Mouse (Mus musculus): ENCODE data around the gene Dda1. TPM values are rescaled to one million over a fixed set of nuclear protein-coding genes. Genes with fewer than 3 reads are reported as not detected.

Gene Dda1
- total RNA-seq, 1 experiment from 2014 or later, result 17.6 TPM

DNA sequence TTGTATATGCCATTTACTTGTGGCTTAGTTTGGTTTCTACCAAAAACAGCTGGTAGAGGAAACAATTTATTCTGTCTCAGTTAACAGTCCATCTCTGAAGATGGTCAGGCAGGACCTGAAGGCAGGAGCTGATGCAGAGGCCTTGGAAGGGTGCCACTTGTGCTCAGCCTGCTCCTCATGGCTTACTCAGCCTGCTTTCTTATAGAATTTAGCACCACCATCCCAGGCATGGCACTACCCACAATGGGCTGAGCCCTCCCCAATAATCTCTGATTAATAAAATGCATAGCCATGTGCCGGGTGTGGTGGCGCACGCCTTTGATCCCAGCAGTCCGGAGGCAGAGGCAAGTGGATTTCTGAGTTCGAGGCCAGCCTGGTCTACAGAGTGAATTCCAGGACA is 2.8 kb upstream of the Dda1 start:
- no peak for ATAC-seq (replicated peaks; ENCODE audit: low read depth, poor library complexity, severe bottlenecking)

DNA sequence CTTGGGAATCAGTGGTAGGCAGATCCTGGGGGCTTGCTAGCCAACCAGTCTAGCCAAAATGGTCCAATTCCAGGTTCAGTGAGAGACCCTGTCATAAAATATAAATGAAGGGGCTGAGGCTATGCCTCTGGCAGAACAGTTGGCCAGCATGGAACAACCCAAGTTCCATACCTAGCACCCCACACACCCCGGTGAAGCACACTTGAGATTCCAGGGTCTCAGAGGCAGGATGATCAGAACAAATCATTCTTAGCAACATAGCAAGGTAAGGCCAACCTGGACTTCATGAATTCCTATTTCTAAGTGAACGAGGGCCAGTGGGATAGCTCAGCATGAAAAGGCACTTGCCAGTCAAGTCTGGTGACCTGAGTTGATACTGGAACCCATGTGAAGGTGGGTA is 1.8 kb upstream of the Dda1 start:
- ATAC-seq (replicated peaks; ENCODE audit: low read depth, poor library complexity, severe bottlenecking), result no peak

DNA sequence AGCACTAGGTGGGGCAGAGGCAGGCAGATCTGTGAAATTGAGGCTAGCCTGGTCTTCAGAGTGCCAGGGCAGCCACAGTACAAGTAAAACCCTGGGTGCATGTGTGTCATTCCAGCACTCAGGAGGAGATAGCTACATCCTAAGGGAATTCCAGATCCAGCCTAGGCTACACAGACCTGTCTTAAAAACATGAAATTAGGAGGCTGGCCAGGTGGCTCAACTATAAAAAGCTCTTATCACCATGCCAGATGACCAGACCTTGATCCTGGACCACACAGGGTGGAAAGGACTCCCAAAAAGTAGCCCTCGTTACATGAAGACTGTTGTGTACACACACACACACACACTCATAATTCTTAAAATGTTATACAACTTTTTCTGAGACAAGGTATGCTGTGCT is 998 bp upstream of the Dda1 start:
- no peak for ATAC-seq (replicated peaks; ENCODE audit: low read depth, poor library complexity, severe bottlenecking)

DNA sequence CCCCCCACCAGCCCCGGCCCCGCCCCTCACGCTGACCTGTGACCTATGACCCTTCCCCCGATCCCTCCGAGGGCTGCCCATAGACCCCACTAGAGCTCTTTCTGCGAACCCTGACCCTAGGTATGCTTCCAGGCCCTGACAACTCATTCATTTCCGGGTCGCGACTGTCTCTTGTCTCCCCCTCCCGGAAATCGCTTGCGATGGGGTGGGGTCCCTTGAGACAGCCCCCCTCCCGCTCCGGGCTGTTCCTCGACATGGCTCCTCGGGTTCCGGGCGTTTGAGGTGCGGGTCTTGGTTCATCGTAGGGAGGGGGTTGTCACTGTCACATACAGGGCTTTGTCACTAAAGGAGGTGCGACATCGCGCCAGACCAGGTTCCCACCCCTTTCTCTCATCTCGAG is 412 bp downstream of the Dda1 start:
- no peak for ATAC-seq (replicated peaks; ENCODE audit: low read depth, poor library complexity, severe bottlenecking)

DNA sequence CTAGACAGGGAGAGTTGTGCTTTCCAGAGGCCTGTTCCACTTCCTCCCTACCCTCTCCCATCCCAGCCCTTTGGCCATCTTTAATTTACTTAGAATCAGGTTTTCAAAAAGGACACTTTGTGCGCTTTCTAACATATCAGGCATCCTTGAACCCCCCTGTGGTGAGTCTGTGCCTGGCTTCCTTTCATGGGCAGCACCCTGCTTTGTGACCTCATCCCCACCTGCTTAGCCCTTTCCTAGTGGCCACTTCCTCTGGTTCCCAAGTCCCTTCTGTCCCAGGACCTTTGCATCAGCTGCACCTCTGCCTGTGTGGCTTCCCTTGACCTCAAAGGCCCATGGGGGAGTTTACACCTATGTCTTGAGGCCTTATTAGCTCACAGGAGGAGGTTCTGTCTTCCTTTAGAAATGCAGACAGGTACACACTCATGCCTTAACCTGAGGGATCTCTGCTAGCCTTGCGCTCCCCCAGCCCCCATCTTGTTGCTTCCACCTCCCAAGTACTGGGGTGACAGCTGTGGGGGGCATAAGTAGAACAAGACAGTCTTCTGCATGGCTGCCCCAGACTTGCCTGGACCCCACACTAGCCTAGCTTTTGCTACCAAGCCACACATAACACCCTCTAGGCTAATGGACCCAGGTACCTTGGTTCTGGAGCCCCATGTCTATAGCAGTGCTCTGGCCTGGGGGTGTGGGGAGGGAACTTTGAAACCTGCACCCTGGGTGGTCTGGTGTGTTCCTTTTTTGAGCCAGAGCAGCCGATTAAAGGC is 1.3 kb downstream of the Dda1 start:
- ATAC-seq (replicated peaks; ENCODE audit: low read depth, poor library complexity, severe bottlenecking), result no peak

DNA sequence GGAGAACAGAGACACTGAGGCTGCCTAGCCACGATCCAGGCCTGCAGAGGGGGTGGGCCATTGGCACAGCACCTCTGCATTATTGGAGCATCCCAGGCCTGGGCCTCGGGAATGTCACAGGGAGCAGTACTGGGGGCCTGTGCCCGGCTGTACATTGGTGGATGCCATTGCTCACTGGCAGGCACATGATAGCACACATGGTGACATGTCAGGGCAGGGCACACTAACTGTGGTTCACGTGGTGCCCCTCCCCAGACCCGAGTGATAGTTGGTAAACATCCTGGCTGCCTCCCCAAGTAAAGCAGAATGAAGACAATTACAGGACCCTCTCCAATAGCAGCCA is 1.9 kb downstream of the Dda1 start:
- no peak for ATAC-seq (replicated peaks; ENCODE audit: low read depth, poor library complexity, severe bottlenecking)

DNA sequence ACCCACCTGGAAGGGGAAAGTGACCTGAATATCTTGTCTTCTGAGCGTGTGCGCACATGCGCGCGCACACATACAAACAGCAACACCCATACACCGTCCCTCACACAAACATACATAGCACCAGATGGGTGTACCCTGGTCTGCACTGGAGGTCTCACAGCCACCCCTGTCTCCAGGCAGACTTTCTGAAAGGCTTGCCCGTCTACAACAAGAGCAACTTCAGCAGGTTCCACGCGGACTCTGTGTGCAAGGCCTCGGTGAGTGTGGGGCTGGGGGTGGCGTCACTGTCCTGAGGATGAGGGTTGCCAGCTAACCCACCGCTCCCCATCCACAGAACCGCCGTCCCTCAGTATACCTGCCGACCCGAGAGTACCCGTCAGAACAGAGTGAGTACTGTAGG is 2.9 kb downstream of the Dda1 start:
- no peak for ATAC-seq (replicated peaks; ENCODE audit: low read depth, poor library complexity, severe bottlenecking)

DNA sequence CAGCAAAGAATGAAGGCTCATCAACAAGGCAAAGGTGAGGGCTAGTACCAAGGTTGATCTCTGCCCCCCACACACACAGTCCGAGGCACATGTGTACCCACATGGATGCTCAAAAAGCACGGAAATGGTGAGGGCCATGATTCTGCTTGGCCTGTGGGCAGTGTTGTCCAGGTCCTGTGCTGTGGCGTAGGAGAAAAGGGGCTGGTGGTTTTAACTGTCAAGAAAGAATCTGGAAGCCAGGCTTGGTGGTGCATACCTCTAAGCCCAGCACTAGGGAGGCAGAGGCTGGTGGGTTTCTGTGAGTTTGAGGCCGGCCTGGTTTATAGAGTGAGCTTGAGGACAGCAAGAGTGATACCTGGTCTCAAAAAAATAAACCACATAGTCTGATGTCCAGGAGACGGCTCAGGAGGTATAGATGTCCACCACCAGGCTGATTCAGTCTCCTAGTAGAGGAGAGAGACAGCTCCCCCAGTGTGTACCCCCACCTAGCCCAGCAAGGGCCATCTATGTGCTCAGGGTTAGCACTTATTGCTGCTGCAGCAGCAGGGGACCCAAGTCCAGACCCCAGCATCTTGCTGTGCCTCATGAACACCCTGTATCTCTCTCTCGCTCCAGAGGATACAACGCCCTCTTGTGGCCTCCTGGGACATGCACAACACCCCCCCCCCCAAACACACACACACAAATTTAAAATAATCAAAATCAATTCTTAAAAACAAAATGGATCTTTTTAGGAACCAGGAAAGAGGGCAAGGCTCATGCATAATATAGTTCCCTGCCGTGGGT is 3.8 kb downstream of the Dda1 start:
- no peak for ATAC-seq (replicated peaks; ENCODE audit: low read depth, poor library complexity, severe bottlenecking)

DNA sequence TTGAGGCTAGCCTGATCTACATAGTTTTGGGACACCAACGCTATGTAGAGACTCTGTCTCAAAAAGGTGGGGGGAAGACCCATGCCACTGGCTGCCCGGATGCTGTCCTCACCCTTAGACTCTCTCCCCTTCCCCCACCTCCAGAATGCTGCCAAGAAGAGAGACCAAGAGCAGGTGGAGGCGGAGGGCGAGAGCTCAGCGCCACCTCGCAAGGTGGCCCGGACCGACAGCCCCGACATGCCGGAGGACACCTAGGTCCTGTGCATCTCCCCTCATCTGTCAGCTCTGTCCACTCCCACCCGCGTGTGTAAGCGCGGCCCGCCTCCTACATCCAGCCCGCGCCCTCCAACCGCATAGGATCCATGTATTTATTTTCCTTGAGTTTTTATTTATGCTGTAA is 5.3 kb downstream of the Dda1 start:
- ATAC-seq (replicated peaks; ENCODE audit: low read depth, poor library complexity, severe bottlenecking), result no peak

DNA sequence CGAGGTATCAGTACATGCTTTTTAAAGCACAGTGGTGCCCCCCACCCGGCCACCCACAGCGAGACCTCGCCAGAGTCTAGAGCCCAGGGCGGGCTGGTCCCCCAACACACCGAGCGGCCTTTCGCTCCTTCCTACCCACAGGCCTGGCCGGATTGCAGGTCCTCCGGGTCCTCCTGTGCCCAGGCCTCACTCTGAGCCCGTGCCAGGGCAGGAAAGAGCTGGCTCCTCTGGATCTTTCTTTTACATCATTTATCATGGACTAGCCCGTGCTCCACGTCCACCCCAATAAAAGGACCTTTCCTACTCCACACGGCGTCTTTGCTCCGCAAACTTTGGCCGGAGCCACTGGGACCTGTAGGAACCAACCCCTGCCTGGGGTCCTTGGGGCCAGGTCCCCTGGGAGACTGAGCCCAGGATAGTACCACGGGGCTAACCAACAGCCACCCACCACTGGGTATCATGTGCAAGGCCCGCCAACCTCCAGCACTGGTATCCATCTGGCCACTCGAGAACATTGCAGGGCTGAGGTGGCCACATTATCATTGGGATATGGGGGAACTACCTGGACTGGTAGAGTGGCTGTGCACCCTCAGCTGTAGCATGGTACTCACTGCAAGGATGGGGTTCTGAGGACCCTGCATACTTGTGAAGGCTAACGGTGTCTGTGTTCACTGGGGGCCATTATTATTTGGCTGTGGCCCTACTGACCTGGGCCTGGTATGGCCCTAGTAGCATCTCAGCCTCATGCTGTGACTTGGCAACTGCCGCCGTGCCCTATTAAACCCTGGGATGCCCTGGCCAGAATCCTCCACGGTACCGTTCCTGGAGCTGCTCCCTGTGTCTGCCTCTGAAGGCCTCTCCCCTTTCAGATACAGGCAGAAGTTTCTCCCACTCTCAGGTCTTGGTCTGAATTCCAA is 6.0 kb downstream of the Dda1 start:
- no peak for ATAC-seq (replicated peaks; ENCODE audit: low read depth, poor library complexity, severe bottlenecking)

- no peak for ATAC-seq (replicated peaks; ENCODE audit: low read depth, poor library complexity, severe bottlenecking)
Observed at GRCm38 (mm10) chr8:71475702-71476075, 6.7 kb downstream of the Dda1 start.

- ATAC-seq (replicated peaks; ENCODE audit: low read depth, poor library complexity, severe bottlenecking), result peak; percentile 48
Observed at GRCm38 (mm10) chr8:71476099-71476940, 7.3 kb downstream of the Dda1 start.

DNA sequence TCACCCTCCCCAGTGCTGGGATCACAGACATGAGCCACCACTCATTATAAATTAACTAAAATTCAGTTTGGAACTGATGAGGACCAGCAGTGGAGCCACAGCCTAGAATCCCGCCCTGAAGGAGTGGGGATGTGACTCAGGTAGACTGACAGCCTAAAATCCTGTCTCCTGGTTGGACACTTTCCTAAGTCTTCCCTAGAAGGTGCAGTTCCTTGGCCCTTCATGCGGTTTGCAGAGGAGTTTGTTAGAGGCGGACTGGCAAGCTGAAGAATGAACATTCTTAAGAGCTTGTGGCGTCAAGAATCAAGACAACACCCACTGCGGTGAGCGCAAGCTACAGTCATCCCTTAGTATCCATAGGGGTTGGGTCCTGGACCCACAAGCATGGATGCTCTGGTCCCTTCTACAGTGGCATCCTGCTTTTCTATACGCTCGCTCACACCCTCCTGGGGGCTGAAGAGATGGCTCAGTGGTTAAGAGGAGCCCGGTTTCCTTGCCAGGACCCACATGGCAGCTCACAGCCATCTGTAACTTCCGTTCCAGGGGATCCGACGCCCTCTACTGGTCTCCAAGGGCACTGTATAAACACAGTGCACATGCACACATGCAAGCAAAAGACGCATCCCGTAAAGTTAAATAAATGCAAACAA is 8.3 kb downstream of the Dda1 start:
- ATAC-seq (replicated peaks; ENCODE audit: low read depth, poor library complexity, severe bottlenecking), result peak; percentile 34

DNA sequence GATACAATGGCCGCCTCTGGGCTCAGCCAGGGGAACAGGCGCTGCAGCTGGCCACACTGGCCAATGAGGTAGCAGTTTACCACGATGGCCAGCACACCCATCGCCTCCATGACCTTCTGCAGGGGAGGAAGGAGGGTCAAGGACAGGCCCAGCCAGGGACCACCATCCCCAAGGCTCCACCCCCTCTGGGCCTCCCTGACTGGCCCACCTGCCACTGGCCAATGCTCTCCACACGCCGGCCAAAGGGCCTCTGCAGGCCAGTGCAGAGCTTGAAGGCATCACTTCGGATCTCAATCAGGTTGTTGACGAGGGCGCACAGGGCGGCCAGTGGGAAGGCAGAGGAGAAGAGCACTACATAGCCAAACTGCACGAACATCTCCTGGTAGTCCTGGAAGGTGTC is 9.9 kb downstream of the Dda1 start:
- no peak for ATAC-seq (replicated peaks; ENCODE audit: low read depth, poor library complexity, severe bottlenecking)

- no peak; the same call in 1 of the 2 replicates for ATAC-seq (replicated peaks; ENCODE audit: low read depth, poor library complexity, severe bottlenecking)
Observed at GRCm38 (mm10) chr8:71483932-71484331, 14.9 kb downstream of the Dda1 start.

DNA sequence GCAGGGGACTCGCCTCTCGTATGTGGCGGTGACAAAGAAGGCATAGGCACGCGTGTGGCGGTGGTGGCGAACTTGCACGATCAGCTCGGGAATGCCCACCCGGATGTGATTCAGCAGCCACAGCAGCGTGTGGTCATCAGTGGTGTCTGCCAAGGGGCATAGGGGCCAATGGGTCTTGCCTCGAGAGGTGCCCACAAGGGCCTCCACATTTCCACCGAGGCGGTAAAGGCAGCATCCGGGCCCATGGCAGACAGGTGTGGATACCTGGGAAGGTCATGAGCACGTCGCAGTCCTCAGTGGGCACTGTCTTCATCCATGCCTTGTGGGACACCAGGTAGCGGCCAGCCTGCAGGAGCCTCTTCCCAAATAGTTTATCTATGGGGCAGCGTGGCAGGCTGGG is 15.7 kb downstream of the Dda1 start:
- no peak for ATAC-seq (replicated peaks; ENCODE audit: low read depth, poor library complexity, severe bottlenecking)

DNA sequence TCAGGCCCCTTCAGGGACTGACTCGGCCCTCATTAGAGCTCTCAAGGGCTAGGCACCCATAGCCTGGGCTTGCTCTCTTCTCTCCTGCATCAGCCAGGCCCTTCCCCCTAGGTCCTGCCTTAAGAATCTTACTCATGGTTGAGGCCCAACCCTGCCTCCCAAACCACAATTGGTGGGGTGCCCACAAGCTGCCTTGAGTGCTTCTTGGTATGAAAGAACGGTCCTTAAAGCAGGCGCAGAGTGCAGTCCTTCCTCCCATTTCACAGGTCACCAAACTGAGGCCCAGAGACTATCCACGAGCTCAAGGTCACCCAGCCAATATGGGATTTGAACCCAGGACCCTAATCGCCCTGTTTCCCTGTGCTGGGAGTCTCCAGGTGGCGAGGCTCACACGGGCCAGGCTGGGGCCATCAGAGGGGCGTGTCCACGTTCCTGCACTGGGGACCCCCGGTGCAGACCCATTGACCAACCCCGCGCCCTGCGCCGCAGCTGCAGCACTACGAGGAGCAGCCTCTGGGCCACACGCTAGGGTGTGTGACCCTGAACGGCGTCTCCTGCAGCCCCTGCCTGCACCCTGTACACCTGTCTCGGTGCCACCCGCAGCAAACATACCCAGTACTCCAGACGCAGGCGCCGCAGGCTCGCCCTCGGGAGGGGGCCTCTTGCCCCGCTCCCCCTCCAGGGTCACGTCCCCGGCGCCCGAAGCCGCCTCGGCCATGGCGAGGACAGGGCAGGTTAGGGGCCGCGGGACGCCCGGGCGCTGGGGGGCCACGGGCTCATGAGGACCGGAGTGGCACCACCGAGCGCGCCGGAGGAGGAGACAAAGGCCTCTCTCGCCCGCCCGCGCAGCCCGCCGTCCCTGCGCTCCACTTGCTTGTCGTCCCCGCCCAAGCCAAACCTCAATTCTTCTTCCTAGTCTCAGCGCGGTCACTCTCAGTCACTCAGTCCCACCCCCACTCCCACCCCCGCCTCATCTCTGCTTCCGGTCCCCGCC is 16.4 kb downstream of the Dda1 start, which contains the start of gene Ano8:
TSS of gene Ano8 (minus strand) at position 822 of the 994 bp plus-strand sequence.
- ATAC-seq (replicated peaks; ENCODE audit: low read depth, poor library complexity, severe bottlenecking), result peak; percentile 55

- ATAC-seq (replicated peaks; ENCODE audit: low read depth, poor library complexity, severe bottlenecking), result no peak
Observed at GRCm38 (mm10) chr8:71486136-71486529, 17.1 kb downstream of the Dda1 start.
